Mouse (Mus musculus): ENCODE results near the gene Ttll3. TPM values are rescaled to one million over a fixed set of nuclear protein-coding genes. Genes with fewer than 3 reads are reported as not detected.

Gene Ttll3
- polyA plus RNA-seq, 2 experiments from 2014 or later = 22.7 to 24.0 TPM

Other genes starting within 250 kb of the Ttll3 start
- gene Lhfpl4, start 193.9 kb upstream of the Ttll3 start, polyA plus RNA-seq (2017; shearing (Covaris generic)) = under 1 TPM in 1 of 2 experiments, not detected in 1; 0.90 TPM
- 10 to 100 TPM; 20.6 to 25.6 TPM for gene Mtmr14, start 151.4 kb upstream of the Ttll3 start, polyA plus RNA-seq (2017; shearing (Covaris generic))
- under 1 TPM; 0.23 to 0.28 TPM for gene Cpne9, start 107.0 kb upstream of the Ttll3 start, polyA plus RNA-seq (2017; shearing (Covaris generic))
- 10 to 100 TPM; 11.7 to 12.0 TPM for gene Brpf1, start 82.1 kb upstream of the Ttll3 start, polyA plus RNA-seq (2017; shearing (Covaris generic))
- gene Ogg1, start 62.3 kb upstream of the Ttll3 start, polyA plus RNA-seq (2017; shearing (Covaris generic)) = 10 to 100 TPM; 15.9 to 26.2 TPM
- 1 to 10 TPM; 2.2 to 2.9 TPM for gene Camk1, start 45.3 kb upstream of the Ttll3 start, polyA plus RNA-seq (2017; shearing (Covaris generic))
- 10 to 100 TPM; 39.2 to 47.5 TPM for gene Tada3, start 11.4 kb upstream of the Ttll3 start, polyA plus RNA-seq (2017; shearing (Covaris generic))
- gene Arpc4, start 11.1 kb upstream of the Ttll3 start, polyA plus RNA-seq (2017; shearing (Covaris generic)) = 100 to 1,000 TPM; 574 to 794 TPM
- 10 to 100 TPM in 1 of 2 experiments, 1 to 10 TPM in 1; 9.8 to 10.2 TPM for gene Rpusd3, start 30.1 kb downstream of the Ttll3 start, polyA plus RNA-seq (2017; shearing (Covaris generic))
- not detected for gene Cidec, start 46.5 kb downstream of the Ttll3 start, polyA plus RNA-seq (2017; shearing (Covaris generic))
- gene Jagn1, start 53.3 kb downstream of the Ttll3 start, polyA plus RNA-seq (2017; shearing (Covaris generic)) = 10 to 100 TPM; 54.9 to 66.3 TPM
- gene Il17re, start 69.2 kb downstream of the Ttll3 start, polyA plus RNA-seq (2017; shearing (Covaris generic)) = 1 to 10 TPM in 1 of 2 experiments, not detected in 1; 1.2 TPM
- gene Il17rc, start 82.2 kb downstream of the Ttll3 start, polyA plus RNA-seq (2017; shearing (Covaris generic)) = not detected
- 1 to 10 TPM; 7.3 to 8.4 TPM for gene Creld1, start 94.0 kb downstream of the Ttll3 start, polyA plus RNA-seq (2017; shearing (Covaris generic))
- gene Prrt3, start 112.7 kb downstream of the Ttll3 start, polyA plus RNA-seq (2017; shearing (Covaris generic)) = not detected
- 10 to 100 TPM; 56.2 to 68.2 TPM for gene Emc3, start 142.4 kb downstream of the Ttll3 start, polyA plus RNA-seq (2017; shearing (Covaris generic))
- gene Fancd2, start 142.4 kb downstream of the Ttll3 start, polyA plus RNA-seq (2017; shearing (Covaris generic)) = 1 to 10 TPM; 2.0 to 3.2 TPM
- not detected for gene Fancd2os, start 211.5 kb downstream of the Ttll3 start, polyA plus RNA-seq (2017; shearing (Covaris generic))
- gene Brk1, start 215.5 kb downstream of the Ttll3 start, polyA plus RNA-seq (2017; shearing (Covaris generic)) = 100 to 1,000 TPM; 273 to 296 TPM
- gene Vhl, start 234.7 kb downstream of the Ttll3 start, polyA plus RNA-seq (2017; shearing (Covaris generic)) = 10 to 100 TPM; 10.4 to 17.3 TPM
- gene Irak2, start 249.2 kb downstream of the Ttll3 start, polyA plus RNA-seq (2017; shearing (Covaris generic)) = 10 to 100 TPM; 27.3 to 40.1 TPM

Data from CD4-positive, CD25-positive, alpha-beta regulatory T cell, adult 4 months (primary cell).